Mouse (Mus musculus): Measurements from ENCODE around the gene Gm49337. TPM values are rescaled to one million over a fixed set of nuclear protein-coding genes. Genes with fewer than 3 reads are reported as not detected.

The Gm49337 gene
- not detected for polyA plus RNA-seq (2017; shearing (Covaris generic))

DNA sequence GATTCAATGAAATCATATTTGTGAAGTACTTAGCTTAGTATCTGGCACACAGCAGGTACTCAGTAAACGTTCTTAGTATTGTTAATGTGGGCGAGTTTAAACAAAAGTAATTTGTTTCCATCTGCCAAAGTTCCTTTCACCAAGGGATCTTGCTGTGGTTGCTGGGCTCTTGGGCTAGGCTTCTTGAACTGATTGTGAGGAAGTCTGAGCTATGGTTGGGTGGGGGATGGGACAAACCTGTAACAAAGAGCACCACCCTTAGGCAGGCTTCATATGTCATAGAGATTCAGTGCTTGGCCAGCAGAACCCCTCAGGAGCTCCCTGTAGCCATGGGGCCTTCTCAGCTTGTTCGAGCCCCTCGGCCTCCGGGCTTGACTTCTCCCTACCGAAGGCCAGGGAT is at the start of gene Gm49337, which contains the start of gene 1700042G07Rik:
Gene Gm49337 (plus strand): TSS at position 313 of the 400 bp plus-strand sequence.
Gene 1700042G07Rik (plus strand): TSS at position 301 of the 400 bp plus-strand sequence.
- ATAC-seq = no peak

DNA sequence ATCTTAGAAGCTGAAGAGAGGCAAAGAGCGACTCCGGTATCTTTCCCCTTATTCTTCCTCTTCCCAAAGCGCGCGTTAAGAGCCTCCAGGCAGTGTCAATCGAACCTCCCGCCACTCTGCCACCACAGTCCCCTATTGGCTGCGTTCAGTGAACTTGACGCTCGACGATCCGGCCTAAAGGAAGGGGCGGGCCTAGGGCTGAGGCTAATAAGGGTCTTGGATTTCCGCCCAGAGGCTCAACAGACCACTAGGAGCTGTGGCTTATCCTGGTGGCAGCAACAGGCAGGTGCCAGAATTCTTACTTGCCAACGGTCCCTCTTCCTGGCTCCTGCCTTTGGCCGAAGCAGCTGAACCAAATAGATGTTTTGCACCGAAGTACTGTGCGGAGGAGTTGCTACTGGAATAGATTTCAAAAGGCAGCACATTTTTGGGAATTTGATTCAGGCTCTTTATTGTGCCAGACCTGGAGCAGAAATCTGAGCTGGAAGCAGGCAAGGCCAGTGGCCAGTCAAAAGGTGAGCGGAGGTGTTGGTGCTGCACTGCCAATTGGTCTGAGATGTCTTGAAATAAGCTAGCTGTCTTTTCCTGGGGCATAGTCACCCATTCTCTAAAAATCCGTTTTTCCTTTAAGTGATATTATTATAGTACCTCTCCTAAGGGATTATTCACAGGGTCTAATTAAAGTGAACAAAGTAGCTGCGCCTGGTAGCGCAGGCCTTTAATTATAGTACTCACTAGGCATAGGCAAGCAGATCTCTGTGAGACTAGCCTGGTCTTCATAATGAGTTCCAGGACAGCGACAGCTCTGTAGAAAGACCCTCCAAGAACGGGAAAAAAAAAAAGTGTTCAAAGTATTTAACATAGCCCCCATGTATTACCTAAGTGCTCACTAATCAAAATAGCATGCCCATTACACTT is 49.3 kb upstream of the Gm49337 start, which contains the start of the genes Rad54l and Pomgnt1:
Gene Rad54l (minus strand): TSS at position 89 of the 918 bp plus-strand sequence.
Gene Pomgnt1 (plus strand): TSS at position 239 of the 918 bp plus-strand sequence.
- ATAC-seq = peak; percentile 98

DNA sequence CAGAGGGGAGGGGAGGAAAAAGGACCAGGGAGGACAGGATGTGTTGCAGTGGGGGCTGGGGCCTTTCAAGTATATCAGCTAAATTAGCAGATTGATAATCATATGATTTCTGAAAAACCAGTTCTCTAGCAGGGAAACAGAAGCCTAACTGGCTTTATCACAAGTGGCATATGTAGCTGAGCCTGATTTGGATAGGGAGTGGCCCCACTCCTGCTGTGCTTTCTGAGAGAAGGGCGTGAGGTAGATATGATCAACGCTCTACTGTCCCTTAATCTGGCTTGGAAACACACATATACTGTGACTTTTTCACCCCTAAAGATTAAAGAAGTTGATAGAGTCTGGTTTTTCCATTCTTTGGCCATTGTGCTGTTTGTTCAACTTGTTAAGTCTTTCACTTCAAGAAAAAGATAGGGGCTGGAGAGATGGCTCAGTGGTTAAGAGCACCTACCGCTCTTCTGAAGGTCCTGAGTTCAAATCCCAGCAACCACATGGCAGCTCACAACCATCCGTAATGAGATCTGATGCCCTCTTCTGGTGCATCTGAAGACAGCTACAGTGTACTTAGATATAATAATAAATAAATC is 47.3 kb upstream of the Gm49337 start:
- no peak for ATAC-seq

DNA sequence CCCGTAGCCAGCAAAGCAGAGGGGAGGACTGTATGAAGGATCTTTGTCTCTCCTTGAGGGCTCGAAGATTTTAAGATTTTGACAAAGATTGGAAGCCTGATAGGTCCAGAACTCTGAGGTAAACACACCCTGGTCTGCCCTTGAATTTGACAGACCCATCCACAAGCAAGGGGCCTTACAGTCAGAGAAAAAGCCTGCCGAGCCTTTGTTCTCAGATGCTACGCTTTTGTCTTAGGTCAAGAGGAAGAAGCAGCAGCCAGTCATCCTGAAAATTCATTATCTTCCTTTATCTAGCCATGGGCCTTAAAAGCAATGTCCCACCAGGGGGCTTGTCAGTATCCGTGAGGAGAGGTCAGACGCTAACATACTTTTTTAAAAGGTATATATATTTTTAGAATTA is 45.2 kb upstream of the Gm49337 start:
- ATAC-seq = no peak

DNA sequence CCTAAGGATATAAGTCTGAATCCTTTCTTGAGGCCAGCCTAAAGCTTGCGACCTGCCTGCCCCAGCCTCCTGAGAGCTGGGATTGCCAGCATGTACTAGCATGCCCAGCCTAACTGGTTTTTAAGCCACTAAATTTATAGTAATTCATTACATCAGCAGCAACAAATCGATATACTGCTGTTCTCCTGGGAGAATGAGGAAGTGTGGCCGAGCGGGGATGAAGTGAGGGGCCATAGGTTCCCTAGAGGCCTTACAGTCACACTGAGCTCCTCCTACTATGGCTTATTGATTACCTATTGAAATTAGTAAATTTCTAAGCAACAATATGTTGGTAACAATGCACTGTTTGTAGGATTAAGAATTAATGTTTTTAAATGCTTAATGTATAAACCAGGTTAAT is 40.1 kb upstream of the Gm49337 start:
- ATAC-seq = no peak

DNA sequence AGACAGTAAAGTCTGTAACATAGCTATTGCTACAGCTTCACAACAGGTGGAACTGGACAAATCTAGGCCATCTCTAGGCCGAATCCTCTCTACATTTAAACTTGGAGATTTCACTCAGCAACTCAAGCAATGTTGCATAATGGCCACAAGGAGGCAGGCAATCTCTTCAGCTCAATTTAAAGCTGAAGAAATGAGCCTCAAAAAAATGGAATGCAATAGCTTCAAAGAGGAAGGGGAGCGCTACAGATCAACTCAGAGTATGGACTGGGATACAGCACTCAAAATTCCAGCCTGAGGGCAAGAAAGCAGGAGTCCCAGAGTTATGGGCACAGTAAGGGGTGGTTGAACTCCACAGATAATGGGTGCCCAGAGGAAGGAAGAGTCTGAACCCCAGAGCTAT is 38.2 kb upstream of the Gm49337 start:
- ATAC-seq = peak; percentile 80

DNA sequence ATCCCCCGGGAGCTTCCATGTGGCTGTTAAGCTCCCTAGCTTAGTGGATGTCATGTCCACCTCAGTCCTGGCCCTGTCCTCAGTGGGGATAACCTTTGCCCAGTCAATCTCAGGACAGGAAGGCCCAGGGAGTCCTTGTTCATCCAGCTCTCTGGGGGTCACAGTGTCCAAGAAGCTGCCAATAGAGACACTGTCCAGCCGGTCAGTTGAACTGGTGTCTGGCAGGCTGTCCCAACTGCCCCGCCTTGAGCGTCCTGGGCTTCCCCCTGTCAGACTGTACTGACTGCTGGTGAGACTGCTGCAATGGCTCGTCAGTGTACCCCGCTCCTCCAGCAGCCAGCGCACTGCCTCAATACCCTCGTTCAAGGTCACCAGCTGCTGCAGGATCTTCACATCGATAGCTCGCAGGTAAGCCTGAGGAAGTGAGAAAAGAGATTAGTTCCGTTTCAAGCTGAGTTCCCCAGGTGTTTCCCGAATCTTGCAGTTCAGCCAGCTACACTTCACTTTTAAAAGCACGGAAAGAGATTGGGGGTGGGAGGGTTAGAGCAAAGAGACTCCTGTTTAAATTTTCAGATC is 35.7 kb upstream of the Gm49337 start:
- no peak for ATAC-seq

DNA sequence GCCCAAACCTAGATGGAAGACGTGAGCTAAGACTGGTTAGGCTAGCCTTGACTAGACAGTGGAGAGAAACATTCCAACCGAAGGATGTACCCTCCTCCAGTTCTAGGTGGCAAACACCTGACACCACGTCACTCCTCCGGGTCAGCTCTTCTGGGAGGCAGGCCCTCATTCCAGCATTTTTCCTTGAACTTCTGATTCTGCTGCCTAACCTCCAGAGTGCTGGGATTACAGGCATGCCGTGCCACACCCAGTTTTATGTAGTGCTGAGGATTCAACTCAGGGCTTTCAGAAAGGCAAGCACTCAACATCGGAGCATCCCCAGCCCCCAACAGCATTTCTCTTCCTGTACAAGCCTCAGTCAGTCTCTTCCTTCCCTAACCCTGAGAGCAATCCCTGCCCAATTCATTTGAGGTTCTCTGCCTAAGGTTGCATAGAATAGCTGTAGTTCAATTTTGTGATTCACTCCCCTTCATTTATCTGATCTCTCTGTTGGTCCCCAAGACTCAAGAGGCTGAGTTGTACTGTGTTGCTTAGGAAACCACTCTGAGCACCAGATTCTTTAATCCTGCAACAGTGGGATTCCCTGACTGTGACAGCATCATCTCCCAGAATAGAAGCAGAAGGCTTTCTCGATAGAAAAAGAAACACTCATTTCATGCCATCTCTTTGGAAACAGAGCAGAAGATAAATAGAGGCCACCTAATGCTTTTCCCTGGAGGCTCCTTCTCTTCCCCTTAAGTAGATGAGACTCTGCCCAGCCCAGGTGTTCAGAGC is 32.2 kb upstream of the Gm49337 start:
- no peak for ATAC-seq

DNA sequence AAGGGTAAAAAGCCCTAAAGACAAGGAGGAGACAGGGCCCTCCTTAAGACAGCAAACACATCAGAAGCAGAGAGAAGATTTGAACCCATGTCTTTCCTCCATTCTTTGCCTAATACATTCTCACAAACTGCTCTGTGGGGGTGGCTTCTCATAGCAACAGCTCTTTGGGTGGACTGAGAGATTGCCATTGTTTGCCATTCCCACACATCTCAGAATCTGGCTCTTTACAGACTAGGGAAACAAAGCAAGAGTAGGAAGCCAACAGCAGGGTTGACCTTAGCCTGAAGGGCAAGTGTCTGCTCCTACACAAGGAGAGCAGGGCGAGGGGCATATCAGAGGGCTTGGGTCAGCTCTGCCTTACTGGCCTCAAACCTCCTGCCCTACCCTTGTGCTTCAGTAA is 31.4 kb upstream of the Gm49337 start:
- ATAC-seq = no peak

DNA sequence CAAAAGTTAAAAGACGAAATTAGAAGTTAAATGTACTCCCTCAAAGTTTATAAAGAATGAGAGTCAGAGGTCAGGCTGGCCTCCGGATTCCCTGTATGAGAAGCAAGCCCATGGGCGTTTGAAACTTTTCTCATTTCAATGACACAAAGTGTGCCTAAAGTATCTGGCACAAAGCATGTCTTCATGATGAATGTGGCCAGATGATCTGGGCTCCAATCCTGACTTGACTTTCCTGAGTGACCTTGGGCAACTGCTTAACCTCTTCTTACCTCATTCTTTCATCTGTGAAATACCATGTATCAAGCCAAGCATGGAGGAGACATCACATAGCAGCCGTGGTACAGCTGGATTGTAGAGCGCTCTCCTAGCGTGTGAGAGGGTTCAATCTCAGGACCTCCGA is 30.9 kb upstream of the Gm49337 start:
- no peak for ATAC-seq

DNA sequence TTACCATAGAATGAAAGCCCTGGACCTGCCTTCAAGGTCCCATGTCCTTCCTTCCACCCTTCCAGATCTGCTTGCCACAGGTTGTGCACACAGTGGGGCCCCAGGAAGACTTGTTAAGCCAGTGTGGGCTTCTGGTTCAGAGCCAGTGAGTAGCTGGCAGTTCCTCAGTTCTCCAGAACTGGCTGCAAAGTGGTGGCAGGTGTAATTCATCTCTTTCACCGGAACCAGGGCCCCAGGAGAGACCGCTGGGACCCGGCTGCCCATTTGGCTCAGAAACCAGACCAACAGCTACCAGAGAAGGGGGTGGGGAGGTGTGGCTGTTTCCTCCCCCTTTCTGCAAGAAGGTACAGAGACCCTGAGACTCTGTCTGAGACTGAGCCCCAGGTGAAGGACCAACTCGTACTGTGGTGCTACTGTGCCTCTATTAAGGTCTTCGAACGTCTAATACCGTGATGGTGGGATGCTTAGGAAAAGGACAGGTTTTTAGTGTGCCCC is 29.8 kb upstream of the Gm49337 start:
- ATAC-seq = peak; percentile 38

DNA sequence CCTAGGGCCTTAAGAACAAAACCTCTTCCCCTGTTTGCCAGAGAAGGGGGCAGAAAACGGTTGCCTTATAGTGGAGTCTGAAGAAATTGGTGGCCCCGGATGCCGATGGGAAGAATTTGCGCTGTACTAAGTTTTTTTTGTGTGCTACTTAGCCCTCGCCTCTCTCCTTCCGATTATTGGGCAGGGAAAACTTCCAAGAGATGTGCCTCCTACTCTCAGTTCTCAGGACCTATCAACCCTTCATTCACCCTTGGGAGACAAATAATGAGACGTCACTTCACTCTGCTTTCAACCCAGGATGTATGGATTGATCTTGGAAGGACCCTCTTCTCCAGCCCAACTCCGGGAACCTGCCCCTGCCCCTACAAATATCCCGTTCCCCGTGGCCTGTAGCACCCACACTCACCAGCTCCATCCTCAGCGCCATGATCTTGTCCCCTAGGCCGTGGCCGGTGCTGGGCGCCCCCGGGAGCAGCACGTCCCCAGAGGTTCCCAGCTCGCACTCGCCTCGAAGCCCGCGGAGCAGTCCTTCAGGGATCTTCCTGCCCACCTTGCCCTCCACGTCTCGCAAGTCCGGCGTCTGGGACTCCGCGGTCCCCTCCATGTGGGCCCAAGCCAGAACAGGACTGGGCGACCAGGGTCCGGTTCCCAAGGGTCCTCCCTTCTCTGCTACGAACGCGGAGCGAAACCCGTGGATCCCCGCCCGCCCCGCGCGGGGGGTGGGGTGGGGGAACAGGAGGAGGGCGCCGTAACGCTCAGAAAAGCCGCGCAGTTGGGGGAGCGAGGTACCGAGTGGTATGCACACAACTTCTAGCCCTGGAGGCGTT is 29.1 kb upstream of the Gm49337 start:
- ATAC-seq = peak; percentile 57

DNA sequence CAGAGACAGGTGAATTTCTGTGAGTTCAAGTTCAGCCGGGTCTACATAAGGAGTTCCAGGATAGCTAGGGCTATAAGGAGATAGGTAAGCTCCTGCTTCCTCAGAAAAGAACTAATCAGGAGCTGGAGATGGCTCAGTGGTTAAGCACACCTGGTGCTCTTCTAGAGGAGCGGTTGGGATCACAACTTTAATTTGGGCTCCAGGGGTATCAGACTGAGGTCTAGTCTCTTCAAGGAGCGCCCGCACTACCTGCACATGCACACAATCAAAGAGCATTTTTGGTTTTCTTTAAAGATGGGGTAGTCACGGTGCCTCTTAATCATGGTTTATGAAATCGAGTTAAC is 23.4 kb upstream of the Gm49337 start:
- no peak for ATAC-seq

DNA sequence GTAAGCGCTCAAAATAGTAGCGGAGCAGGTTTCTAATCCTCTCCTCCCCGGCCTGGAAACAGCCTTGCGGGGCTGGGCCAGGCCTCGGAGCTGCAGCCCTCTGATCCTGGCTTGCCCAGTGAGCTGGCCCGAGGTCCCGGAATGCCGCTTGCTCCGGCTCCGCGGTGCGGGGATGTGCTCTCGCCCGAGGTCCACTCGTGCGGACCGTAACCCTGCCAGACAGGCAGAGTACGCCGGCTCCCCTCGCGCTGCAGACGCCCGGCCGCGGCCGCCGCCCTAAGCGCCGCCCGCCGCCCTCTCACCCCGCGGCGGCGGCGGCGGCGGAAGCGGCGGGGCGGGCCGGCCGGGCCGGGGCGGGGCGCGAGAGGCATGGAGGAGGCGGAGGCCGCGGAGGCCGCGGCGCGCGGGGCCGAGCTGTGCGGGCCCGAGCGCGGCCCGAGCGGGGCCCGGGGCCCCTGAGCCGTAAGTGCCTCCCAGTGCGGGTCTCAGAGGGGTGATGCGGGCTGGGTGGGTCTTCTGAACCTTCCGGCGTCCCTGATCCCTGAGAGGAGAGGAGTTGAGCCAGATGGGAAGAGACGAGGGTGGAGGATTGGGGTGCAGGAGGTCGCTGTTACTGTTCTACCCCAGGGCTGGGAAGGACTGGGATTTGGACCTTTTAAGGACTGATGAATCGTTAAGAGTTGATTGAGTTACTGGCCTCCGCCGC is 22.9 kb upstream of the Gm49337 start:
- ATAC-seq = peak; percentile 92

DNA sequence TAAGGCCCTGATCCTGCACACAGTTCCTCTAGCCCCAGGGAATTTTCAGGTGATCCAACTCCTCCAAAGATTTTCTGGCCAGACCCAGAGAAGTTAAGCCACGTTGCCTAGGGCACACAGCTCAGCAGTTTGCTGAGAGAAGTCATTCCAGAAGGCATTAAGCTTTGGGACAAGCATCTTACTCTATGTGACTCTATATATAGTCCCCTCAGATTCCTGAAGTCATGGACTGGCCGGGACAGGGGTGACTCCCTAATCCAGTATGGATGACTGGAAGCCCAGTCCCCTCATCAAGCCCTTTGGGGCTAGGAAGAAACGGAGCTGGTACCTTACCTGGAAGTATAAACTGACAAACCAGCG is 22.3 kb upstream of the Gm49337 start:
- ATAC-seq = no peak

DNA sequence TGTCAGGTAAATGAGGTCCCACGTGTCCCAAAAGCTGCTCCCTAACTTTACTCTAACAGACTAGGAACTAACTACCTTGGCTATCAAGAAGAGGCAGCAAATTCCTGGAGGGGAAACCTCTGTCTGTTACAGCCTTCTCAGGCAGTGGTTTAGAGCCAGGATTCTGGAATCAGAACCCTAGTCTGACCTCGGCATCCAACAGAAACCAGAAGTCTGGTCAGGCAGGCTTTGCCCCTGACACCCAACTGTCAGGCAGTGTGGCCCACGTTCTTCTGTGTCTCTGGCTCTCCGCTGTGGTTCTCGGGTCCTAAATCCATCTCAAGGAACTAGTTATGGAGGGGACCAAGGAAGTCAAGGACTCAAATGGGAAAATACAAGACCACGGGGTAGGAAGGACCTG is 21.9 kb upstream of the Gm49337 start, which contains the start of gene Lurap1:
Gene Lurap1 (minus strand): TSS at position 101 of the 400 bp plus-strand sequence.
- no peak for ATAC-seq

DNA sequence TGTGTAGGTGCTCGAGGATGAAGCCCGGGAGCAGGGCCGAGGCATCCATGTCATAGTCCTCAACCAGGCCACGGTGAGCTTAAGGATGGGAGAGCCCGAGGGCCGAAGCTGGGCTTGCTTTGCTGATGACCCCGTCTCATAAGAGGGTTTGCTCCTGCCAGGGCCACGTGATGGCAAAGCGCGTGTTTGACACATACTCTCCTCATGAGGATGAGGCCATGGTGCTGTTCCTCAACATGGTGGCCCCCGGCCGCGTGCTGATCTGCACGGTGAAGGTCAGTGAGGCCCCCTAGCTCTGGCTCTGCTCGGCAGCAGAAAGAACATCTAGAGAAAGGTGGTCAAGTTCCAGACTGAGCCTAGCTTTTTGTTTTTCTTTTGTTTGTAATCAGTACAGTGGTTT is 20.5 kb upstream of the Gm49337 start:
- no peak for ATAC-seq

DNA sequence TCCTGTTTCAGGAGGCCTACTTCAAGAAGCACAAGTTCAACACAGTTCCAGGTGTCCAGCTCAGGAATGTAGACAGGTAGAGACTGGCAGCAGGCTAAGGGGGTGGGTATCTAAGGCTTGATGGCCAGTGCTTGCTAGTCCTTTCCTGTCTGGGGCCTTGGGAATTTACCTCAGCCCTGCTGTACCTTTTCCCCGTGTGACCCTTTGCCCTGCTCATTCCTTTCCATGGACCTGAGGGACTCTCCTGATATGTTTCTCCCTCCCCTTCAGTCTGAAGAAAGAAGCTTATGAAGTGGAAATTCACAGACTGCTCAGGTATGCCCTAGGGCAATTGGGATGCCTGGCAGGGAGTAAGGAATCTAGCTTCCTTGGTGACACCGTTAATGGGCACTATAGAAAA is 15.3 kb upstream of the Gm49337 start:
- ATAC-seq = no peak

DNA sequence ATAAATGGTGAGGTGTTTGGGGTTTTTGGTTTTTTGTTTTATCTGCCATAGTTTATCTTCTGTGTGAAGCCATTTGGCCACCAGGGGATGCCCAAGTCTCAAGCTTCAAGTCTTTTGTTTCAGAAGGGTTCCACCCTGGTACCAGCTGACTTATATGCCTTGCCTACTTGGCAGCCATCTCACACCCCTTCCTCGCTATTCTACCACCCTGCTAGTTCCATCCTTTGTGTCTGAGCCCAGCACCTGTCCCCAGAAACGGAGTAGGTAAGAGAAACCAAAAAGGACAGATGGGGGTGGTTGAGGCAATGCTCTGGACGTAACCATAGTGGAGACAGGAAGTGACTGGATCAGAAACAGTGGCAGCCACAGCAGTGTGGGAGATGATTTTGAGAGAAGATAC is 13.3 kb upstream of the Gm49337 start:
- ATAC-seq = peak; percentile 83

DNA sequence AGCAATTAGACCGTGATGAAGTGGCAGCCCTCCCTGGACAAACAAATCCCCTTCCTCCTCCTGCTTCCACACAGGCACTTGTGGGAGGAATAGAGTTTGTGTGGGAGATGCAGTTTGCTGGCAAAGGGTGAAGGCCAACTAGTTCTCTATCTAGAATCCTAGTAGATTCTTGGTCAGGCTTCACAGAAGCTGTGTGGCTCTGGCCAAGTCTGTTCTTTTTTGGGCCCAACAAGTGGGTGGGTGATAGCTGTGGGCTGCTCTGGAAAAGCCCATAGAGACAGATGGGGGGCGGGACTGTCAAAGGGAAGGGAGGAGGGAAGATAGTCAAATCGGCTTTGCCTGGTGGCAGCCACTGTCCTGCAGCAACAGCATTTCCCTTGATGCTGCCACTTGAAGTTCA is 12.4 kb upstream of the Gm49337 start:
- ATAC-seq = no peak

DNA sequence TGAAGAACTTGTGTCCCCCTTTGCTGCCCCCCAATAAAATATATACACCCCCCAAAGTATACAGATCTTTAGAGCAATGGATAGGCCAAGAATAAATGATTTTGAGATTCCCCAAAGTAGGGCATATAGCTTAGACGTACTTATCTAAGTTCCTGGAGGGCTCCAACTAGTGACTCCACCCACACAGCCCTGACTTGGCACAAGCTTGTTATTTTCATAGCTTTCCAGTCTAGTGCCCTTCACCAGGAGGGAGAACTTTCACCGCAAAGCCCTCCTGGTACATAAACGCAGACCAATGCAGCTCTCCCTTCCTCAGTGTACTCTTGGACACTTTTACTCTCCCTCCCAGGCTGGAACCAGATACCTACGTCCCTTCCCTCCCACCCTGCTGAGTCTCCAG is 11.0 kb upstream of the Gm49337 start:
- no peak for ATAC-seq
